Mouse (Mus musculus): ENCODE data around the gene Rab37. TPM values are rescaled to one million over a fixed set of nuclear protein-coding genes. Genes with fewer than 3 reads are reported as not detected.

Rab37 gene
- polyA plus RNA-seq, 1 experiment from 2014 or later = 0.85 TPM

GRCm38 (mm10) chr11:115177559-115178195 lies 86.4 kb downstream of the Rab37 start:
- Histone ChIP-seq H3K4me3 (replicated peaks; ENCODE audit: low read length) (no peak overlapping the region), H3K27me3 (replicated peaks; ENCODE audit: control insufficient read depth, insufficient read depth, low read length) (no peaks in the 10 kb centered on the region), H3K4me2 (ENCODE audit: low read length) (no peak overlapping the region), H3K36me3 (ENCODE audit: control insufficient read depth, insufficient read depth) (no peaks in the 10 kb centered on the region), H3K27ac (ENCODE audit: low read length) (peak overlapping the region; percentile 58), H3K9ac (replicated peaks; ENCODE audit: low read depth, low read length) (0 out of 2 replicates have a peak overlapping the region, but pooled peaks have one; percentile 9), H3K4me1 (replicated peaks; ENCODE audit: control insufficient read depth, insufficient read depth, low read length) (peaks cover 30% of the 10 kb centered on the region), H3K9me3 (ENCODE audit: control insufficient read depth, low read length) (no peaks in the 10 kb centered on the region)
- peak; percentile 61 for ATAC-seq
- 21% methylated on average over 10 of the region's 10 CpGs for WGBS

GRCm38 (mm10) chr11:115178766-115179165 lies 87.5 kb downstream of the Rab37 start:
- no peak for ATAC-seq
- Histone ChIP-seq H3K27ac (ENCODE audit: low read length) (no peak overlapping the region), H3K27me3 (replicated peaks; ENCODE audit: control insufficient read depth, insufficient read depth, low read length) (no peaks in the 10 kb centered on the region), H3K9ac (replicated peaks; ENCODE audit: low read depth, low read length) (no peak overlapping the region), H3K4me3 (replicated peaks; ENCODE audit: low read length) (no peak overlapping the region), H3K4me2 (ENCODE audit: low read length) (no peak overlapping the region), H3K4me1 (replicated peaks; ENCODE audit: control insufficient read depth, insufficient read depth, low read length) (peaks cover 26% of the 10 kb centered on the region), H3K9me3 (ENCODE audit: control insufficient read depth, low read length) (no peaks in the 10 kb centered on the region), H3K36me3 (ENCODE audit: control insufficient read depth, insufficient read depth) (no peaks in the 10 kb centered on the region)
- 68% methylated on average over 2 of the region's 2 CpGs for WGBS

- Histone ChIP-seq H3K36me3 (ENCODE audit: control insufficient read depth, insufficient read depth) (no peaks in the 10 kb centered on the region), H3K4me1 (replicated peaks; ENCODE audit: control insufficient read depth, insufficient read depth, low read length) (peaks cover 22% of the 10 kb centered on the region), H3K4me3 (replicated peaks; ENCODE audit: low read length) (no peak overlapping the region), H3K27ac (ENCODE audit: low read length) (peak overlapping the region; percentile 38; the same call in 1 of the 2 replicates), H3K4me2 (ENCODE audit: low read length) (no peak overlapping the region), H3K27me3 (replicated peaks; ENCODE audit: control insufficient read depth, insufficient read depth, low read length) (no peaks in the 10 kb centered on the region), H3K9ac (replicated peaks; ENCODE audit: low read depth, low read length) (no peak overlapping the region), H3K9me3 (ENCODE audit: control insufficient read depth, low read length) (no peaks in the 10 kb centered on the region)
- peak; percentile 73 for ATAC-seq
- 42% methylated on average over 6 of the region's 6 CpGs for WGBS
Measured at GRCm38 (mm10) chr11:115179191-115179590, 88.0 kb downstream of the Rab37 start.

- H3K27ac ChIP-seq (ENCODE audit: low read length) = peak overlapping the region; percentile 38; the same call in 1 of the 2 replicates
- no peak overlapping the region for H3K9ac ChIP-seq (replicated peaks; ENCODE audit: low read depth, low read length)
- H3K4me3 ChIP-seq (replicated peaks; ENCODE audit: low read length) = no peak overlapping the region
- WGBS = 77% methylated on average over 6 of the region's 6 CpGs
- no peaks in the 10 kb centered on the region for H3K27me3 ChIP-seq (replicated peaks; ENCODE audit: control insufficient read depth, insufficient read depth, low read length)
- no peak overlapping the region for H3K4me2 ChIP-seq (ENCODE audit: low read length)
- H3K36me3 ChIP-seq (ENCODE audit: control insufficient read depth, insufficient read depth) = no peaks in the 10 kb centered on the region
- peaks cover 20% of the 10 kb centered on the region for H3K4me1 ChIP-seq (replicated peaks; ENCODE audit: control insufficient read depth, insufficient read depth, low read length)
- H3K9me3 ChIP-seq (ENCODE audit: control insufficient read depth, low read length) = no peaks in the 10 kb centered on the region
- ATAC-seq = no peak
Measured at GRCm38 (mm10) chr11:115179881-115180280, 88.7 kb downstream of the Rab37 start.

GRCm38 (mm10) chr11:115181913-115182638 lies 90.8 kb downstream of the Rab37 start:
- Histone ChIP-seq H3K27ac (ENCODE audit: low read length) (no peak overlapping the region), H3K4me1 (replicated peaks; ENCODE audit: control insufficient read depth, insufficient read depth, low read length) (peaks cover 22% of the 10 kb centered on the region), H3K4me2 (ENCODE audit: low read length) (no peak overlapping the region), H3K27me3 (replicated peaks; ENCODE audit: control insufficient read depth, insufficient read depth, low read length) (no peaks in the 10 kb centered on the region), H3K36me3 (ENCODE audit: control insufficient read depth, insufficient read depth) (no peaks in the 10 kb centered on the region), H3K4me3 (replicated peaks; ENCODE audit: low read length) (no peak overlapping the region), H3K9ac (replicated peaks; ENCODE audit: low read depth, low read length) (no peak overlapping the region), H3K9me3 (ENCODE audit: control insufficient read depth, low read length) (no peaks in the 10 kb centered on the region)
- WGBS = 21% methylated on average over 12 of the region's 12 CpGs
- ATAC-seq = no peak

GRCm38 (mm10) chr11:115184973-115185372 lies 93.7 kb downstream of the Rab37 start:
- Histone ChIP-seq H3K4me3 (replicated peaks; ENCODE audit: low read length) (no peak overlapping the region), H3K27ac (ENCODE audit: low read length) (no peak overlapping the region), H3K9ac (replicated peaks; ENCODE audit: low read depth, low read length) (no peak overlapping the region), H3K4me1 (replicated peaks; ENCODE audit: control insufficient read depth, insufficient read depth, low read length) (peaks cover 16% of the 10 kb centered on the region), H3K27me3 (replicated peaks; ENCODE audit: control insufficient read depth, insufficient read depth, low read length) (no peaks in the 10 kb centered on the region), H3K4me2 (ENCODE audit: low read length) (no peak overlapping the region), H3K36me3 (ENCODE audit: control insufficient read depth, insufficient read depth) (no peaks in the 10 kb centered on the region), H3K9me3 (ENCODE audit: control insufficient read depth, low read length) (no peaks in the 10 kb centered on the region)
- ATAC-seq = no peak
- WGBS = 55% methylated on average over 4 of the region's 4 CpGs

- 0% methylated on average over 39 of the region's 39 CpGs for WGBS
- Histone ChIP-seq H3K36me3 (ENCODE audit: control insufficient read depth, insufficient read depth) (no peaks in the 10 kb centered on the region), H3K9me3 (ENCODE audit: control insufficient read depth, low read length) (no peaks in the 10 kb centered on the region), H3K4me3 (replicated peaks; ENCODE audit: low read length) (peak within 1 kb of the TSS; percentile 73), H3K27me3 (replicated peaks; ENCODE audit: control insufficient read depth, insufficient read depth, low read length) (no peaks in the 10 kb centered on the region), H3K27ac (ENCODE audit: low read length) (peak within 1 kb of the TSS; percentile 67), H3K4me1 (replicated peaks; ENCODE audit: control insufficient read depth, insufficient read depth, low read length) (peaks cover 16% of the 10 kb centered on the region), H3K9ac (replicated peaks; ENCODE audit: low read depth, low read length) (peak within 1 kb of the TSS; percentile 83), H3K4me2 (ENCODE audit: low read length) (peak within 1 kb of the TSS; percentile 92)
- ATAC-seq = peak; percentile 96
Measured at GRCm38 (mm10) chr11:115187224-115187639, 96.0 kb downstream of the Rab37 start, which contains the start of gene Tmem104. Tmem104 (plus strand) TSS chr11:115187487.

GRCm38 (mm10) chr11:115187693-115188092 lies 96.5 kb downstream of the Rab37 start, which contains the start of gene Nat9:
Nat9 (minus strand) TSS chr11:115187859.
- no peaks in the 10 kb centered on the region for H3K36me3 ChIP-seq (ENCODE audit: control insufficient read depth, insufficient read depth)
- peak within 1 kb of the TSS; percentile 73 for H3K4me3 ChIP-seq (replicated peaks; ENCODE audit: low read length)
- no peaks in the 10 kb centered on the region for H3K27me3 ChIP-seq (replicated peaks; ENCODE audit: control insufficient read depth, insufficient read depth, low read length)
- 10% methylated on average over 12 of the region's 12 CpGs for WGBS
- H3K9ac ChIP-seq (replicated peaks; ENCODE audit: low read depth, low read length) = peak within 1 kb of the TSS; percentile 83
- peaks cover 16% of the 10 kb centered on the region for H3K4me1 ChIP-seq (replicated peaks; ENCODE audit: control insufficient read depth, insufficient read depth, low read length)
- H3K4me2 ChIP-seq (ENCODE audit: low read length) = peak within 1 kb of the TSS; percentile 92
- ATAC-seq = no peak; the same call in 1 of the 2 replicates
- H3K9me3 ChIP-seq (ENCODE audit: control insufficient read depth, low read length) = no peaks in the 10 kb centered on the region
- peak within 1 kb of the TSS; percentile 67 for H3K27ac ChIP-seq (ENCODE audit: low read length)

GRCm38 (mm10) chr11:115188539-115189231 lies 97.5 kb downstream of the Rab37 start:
- Histone ChIP-seq H3K4me3 (replicated peaks; ENCODE audit: low read length) (no peak overlapping the region), H3K9me3 (ENCODE audit: control insufficient read depth, low read length) (no peaks in the 10 kb centered on the region), H3K27me3 (replicated peaks; ENCODE audit: control insufficient read depth, insufficient read depth, low read length) (no peaks in the 10 kb centered on the region), H3K9ac (replicated peaks; ENCODE audit: low read depth, low read length) (no peak overlapping the region), H3K27ac (ENCODE audit: low read length) (no peak overlapping the region), H3K4me1 (replicated peaks; ENCODE audit: control insufficient read depth, insufficient read depth, low read length) (peaks cover 16% of the 10 kb centered on the region), H3K4me2 (ENCODE audit: low read length) (no peak overlapping the region), H3K36me3 (ENCODE audit: control insufficient read depth, insufficient read depth) (no peaks in the 10 kb centered on the region)
- 90% methylated on average over 13 of the region's 13 CpGs for WGBS
- ATAC-seq = no peak
